Mouse (Mus musculus) cortical plate, adult 2 months (tissue): Measurements from ENCODE around the gene Plekha5.

Experiments used
- CTCF ChIP-seq: fragments of 200-500 bp; IDR thresholded peaks from 2 replicates; pipeline ENCODE4 v1.5.1; 2011; ENCODE audit warnings: mild to moderate bottlenecking, control low read depth, low read length; ENCODE audit not compliant: insufficient read depth; ENCODE audit errors: extremely low read depth
- POLR2A ChIP-seq: fragments of 200-500 bp; IDR thresholded peaks from 2 replicates; pipeline ENCODE4 v1.6.1; 2011; ENCODE audit warnings: mild to moderate bottlenecking, low read length, control low read depth; ENCODE audit not compliant: insufficient read depth; ENCODE audit errors: extremely low read depth

DNA sequence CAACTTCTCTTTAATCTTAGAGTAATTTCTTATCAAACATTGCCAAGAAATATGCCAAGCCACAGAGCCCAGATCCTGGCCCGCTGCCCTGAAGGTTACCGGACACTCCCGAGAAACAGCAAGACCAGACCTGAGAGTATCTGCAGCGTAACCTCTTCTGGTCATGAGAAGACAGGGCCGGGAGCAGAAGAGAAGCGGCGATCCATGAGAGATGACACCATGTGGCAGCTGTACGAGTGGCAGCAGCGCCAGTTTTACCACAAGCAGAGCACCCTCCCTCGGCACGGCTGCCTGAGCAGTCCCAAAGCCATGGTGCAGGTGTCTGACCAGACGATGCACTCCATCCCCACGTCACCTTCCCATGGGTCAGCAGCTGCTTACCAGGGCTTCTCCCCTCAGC lies 126.9 kb downstream of the Plekha5 start:
- TF ChIP-seq POLR2A (no peak), CTCF (no peak)
